Mouse (Mus musculus): ENCODE results near the gene Elovl6. TPM values are rescaled to one million over a fixed set of nuclear protein-coding genes. Genes with fewer than 3 reads are reported as not detected.

Elovl6 gene
- polyA plus RNA-seq, 1 experiment from 2014 or later: 21.8 TPM

GRCm38 (mm10) chr3:129508571-129508970, 23.6 kb upstream of the Elovl6 start:
- no peaks in the 10 kb centered on the region for H3K9me3 ChIP-seq (ENCODE audit: low read depth, low read length)
- DNase-seq: no peak
- H3K4me3 ChIP-seq (ENCODE audit: low read depth, low read length): no peak overlapping the region
- H3K4me1 ChIP-seq (ENCODE audit: insufficient read depth): 0 out of 2 replicates have a peak, but pooled peaks cover 4% of the 10 kb centered on the region
- ATAC-seq (ENCODE audit: insufficient read depth): no peak
- TF ChIP-seq CTCF (IDR thresholded peaks at IDR 0.05; ENCODE audit: low read depth): no peak
- H3K9ac ChIP-seq: no peak overlapping the region
- H3K4me2 ChIP-seq: no peak overlapping the region
- H3K27me3 ChIP-seq (ENCODE audit: insufficient read depth, low read length): no peaks in the 10 kb centered on the region
- no peak overlapping the region for H3K27ac ChIP-seq (ENCODE audit: low read depth)
- no peaks in the 10 kb centered on the region for H3K36me3 ChIP-seq (ENCODE audit: insufficient read depth)

- WGBS: 45% methylated on average over 10 of the region's 10 CpGs
- DNase-seq: peak; percentile 79
- Histone ChIP-seq H3K4me2 (no peak overlapping the region), H3K4me1 (ENCODE audit: insufficient read depth) (0 out of 2 replicates have a peak, but pooled peaks cover 4% of the 10 kb centered on the region), H3K27ac (ENCODE audit: low read depth) (no peak overlapping the region; the same call in 1 of the 2 replicates), H3K9ac (no peak overlapping the region), H3K9me3 (ENCODE audit: low read depth, low read length) (no peaks in the 10 kb centered on the region), H3K4me3 (ENCODE audit: low read depth, low read length) (no peak overlapping the region), H3K27me3 (ENCODE audit: insufficient read depth, low read length) (no peaks in the 10 kb centered on the region), H3K36me3 (ENCODE audit: insufficient read depth) (no peaks in the 10 kb centered on the region)
- ATAC-seq (ENCODE audit: insufficient read depth): peak; percentile 94
- no peak for TF ChIP-seq CTCF (IDR thresholded peaks at IDR 0.05; ENCODE audit: low read depth)
These were observed 22.4 kb upstream of the Elovl6 start for GRCm38 (mm10) chr3:129509725-129510124.

- Histone ChIP-seq H3K4me2 (no peak overlapping the region), H3K36me3 (ENCODE audit: insufficient read depth) (no peaks in the 10 kb centered on the region), H3K27ac (ENCODE audit: low read depth) (no peak overlapping the region), H3K27me3 (ENCODE audit: insufficient read depth, low read length) (no peaks in the 10 kb centered on the region), H3K4me3 (ENCODE audit: low read depth, low read length) (no peak overlapping the region), H3K4me1 (ENCODE audit: insufficient read depth) (no peaks in the 10 kb centered on the region), H3K9me3 (ENCODE audit: low read depth, low read length) (no peaks in the 10 kb centered on the region), H3K9ac (no peak overlapping the region)
- ATAC-seq (ENCODE audit: insufficient read depth): no peak
- DNase-seq: no peak
- 85% methylated on average over 3 of the region's 3 CpGs for WGBS
- no peak for TF ChIP-seq CTCF (IDR thresholded peaks at IDR 0.05; ENCODE audit: low read depth)
These were observed 16.2 kb upstream of the Elovl6 start for GRCm38 (mm10) chr3:129515863-129516436.

- Histone ChIP-seq H3K27me3 (ENCODE audit: insufficient read depth, low read length) (no peaks in the 10 kb centered on the region), H3K4me3 (ENCODE audit: low read depth, low read length) (no peak overlapping the region), H3K9ac (no peak overlapping the region), H3K4me1 (ENCODE audit: insufficient read depth) (no peaks in the 10 kb centered on the region), H3K9me3 (ENCODE audit: low read depth, low read length) (no peaks in the 10 kb centered on the region), H3K4me2 (no peak overlapping the region), H3K27ac (ENCODE audit: low read depth) (no peak overlapping the region), H3K36me3 (ENCODE audit: insufficient read depth) (no peaks in the 10 kb centered on the region)
- ATAC-seq (ENCODE audit: insufficient read depth) (no peak), DNase-seq (no peak)
- 75% methylated on average over 4 of the region's 4 CpGs for WGBS
- TF ChIP-seq CTCF (IDR thresholded peaks at IDR 0.05; ENCODE audit: low read depth): no peak
These were observed 11.7 kb upstream of the Elovl6 start for GRCm38 (mm10) chr3:129520499-129520898.

GRCm38 (mm10) chr3:129523456-129524143, 8.6 kb upstream of the Elovl6 start:
- H3K36me3 ChIP-seq (ENCODE audit: insufficient read depth): no peaks in the 10 kb centered on the region
- WGBS: 75% methylated on average over 10 of the region's 10 CpGs
- H3K9me3 ChIP-seq (ENCODE audit: low read depth, low read length): no peaks in the 10 kb centered on the region
- DNase-seq (no peak), ATAC-seq (ENCODE audit: insufficient read depth) (no peak)
- no peak for TF ChIP-seq CTCF (IDR thresholded peaks at IDR 0.05; ENCODE audit: low read depth)
- H3K4me1 ChIP-seq (ENCODE audit: insufficient read depth): no peaks in the 10 kb centered on the region
- H3K9ac ChIP-seq: no peak overlapping the region
- no peak overlapping the region for H3K4me3 ChIP-seq (ENCODE audit: low read depth, low read length)
- no peak overlapping the region for H3K27ac ChIP-seq (ENCODE audit: low read depth)
- H3K27me3 ChIP-seq (ENCODE audit: insufficient read depth, low read length): no peaks in the 10 kb centered on the region
- no peak overlapping the region for H3K4me2 ChIP-seq

- Histone ChIP-seq H3K4me2 (no peak overlapping the region), H3K27ac (ENCODE audit: low read depth) (no peak overlapping the region), H3K9ac (no peak overlapping the region), H3K36me3 (ENCODE audit: insufficient read depth) (no peaks in the 10 kb centered on the region), H3K9me3 (ENCODE audit: low read depth, low read length) (no peaks in the 10 kb centered on the region), H3K4me3 (ENCODE audit: low read depth, low read length) (no peak overlapping the region), H3K4me1 (ENCODE audit: insufficient read depth) (no peaks in the 10 kb centered on the region), H3K27me3 (ENCODE audit: insufficient read depth, low read length) (no peaks in the 10 kb centered on the region)
- ATAC-seq (ENCODE audit: insufficient read depth): no peak
- 76% methylated on average over 3 of the region's 3 CpGs for WGBS
- TF ChIP-seq CTCF (IDR thresholded peaks at IDR 0.05; ENCODE audit: low read depth): no peak
- no peak for DNase-seq
These were observed 5.1 kb upstream of the Elovl6 start for GRCm38 (mm10) chr3:129527046-129527445.

GRCm38 (mm10) chr3:129529311-129529710, 2.8 kb upstream of the Elovl6 start:
- no peaks in the 10 kb centered on the region for H3K36me3 ChIP-seq (ENCODE audit: insufficient read depth)
- H3K4me1 ChIP-seq (ENCODE audit: insufficient read depth): no peaks in the 10 kb centered on the region
- no peak overlapping the region for H3K4me3 ChIP-seq (ENCODE audit: low read depth, low read length)
- 0 out of 2 replicates have a peak, but pooled peaks have one; percentile 19 for TF ChIP-seq CTCF (IDR thresholded peaks at IDR 0.05; ENCODE audit: low read depth)
- DNase-seq (no peak), ATAC-seq (ENCODE audit: insufficient read depth) (no peak)
- H3K27ac ChIP-seq (ENCODE audit: low read depth): no peak overlapping the region
- WGBS: 73% methylated on average over 3 of the region's 3 CpGs
- H3K27me3 ChIP-seq (ENCODE audit: insufficient read depth, low read length): no peaks in the 10 kb centered on the region
- H3K9ac ChIP-seq: no peak overlapping the region
- H3K4me2 ChIP-seq: no peak overlapping the region
- H3K9me3 ChIP-seq (ENCODE audit: low read depth, low read length): no peaks in the 10 kb centered on the region

Data from lung, embryonic 14.5 days (tissue).